Mouse (Mus musculus): ENCODE results near the gene Acad10. TPM values are rescaled to one million over a fixed set of nuclear protein-coding genes. Genes with fewer than 3 reads are reported as not detected.

Acad10 gene
- polyA plus RNA-seq, 1 experiment from 2014 or later: 2.3 TPM

DNA sequence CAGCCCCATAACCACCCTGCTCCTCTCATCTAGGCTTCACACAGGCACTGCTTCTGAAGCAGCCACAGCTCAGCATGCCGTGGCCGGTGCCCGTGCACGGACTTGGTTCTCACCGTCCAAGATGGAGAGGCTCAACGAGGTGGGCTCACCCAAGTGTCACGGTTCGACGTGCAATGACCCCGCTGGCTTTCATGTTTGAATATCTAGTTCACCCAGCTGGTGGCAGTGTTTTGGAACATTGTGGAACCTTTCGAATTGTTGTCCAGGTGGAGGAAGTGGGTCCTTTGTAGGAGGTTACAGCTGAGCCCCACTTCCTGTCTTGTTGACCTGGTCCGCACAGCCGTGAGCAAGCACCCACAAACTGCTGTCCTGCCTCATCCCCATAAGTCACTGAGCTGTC, 86.2 kb downstream of the Acad10 start:
- no peaks in the 10 kb centered on the region for H3K9me3 ChIP-seq
- no peak overlapping the region for H3K4me2 ChIP-seq (replicated peaks)
- no peaks in the 10 kb centered on the region for H3K4me1 ChIP-seq
- WGBS: 93% methylated on average over 13 of the region's 13 CpGs
- no peak overlapping the region for H3K27ac ChIP-seq
- peaks cover 97% of the 10 kb centered on the region for H3K36me3 ChIP-seq
- ATAC-seq (ENCODE audit: low FRiP score, low read depth): no peak
- H3K4me3 ChIP-seq: no peak overlapping the region
- no peak overlapping the region for H3K9ac ChIP-seq
- no peaks in the 10 kb centered on the region for H3K27me3 ChIP-seq

Other genes starting within 250 kb of the Acad10 start
- 1.8 and 2.5 TPM in 2 replicates for gene Tmem116, start 208.6 kb downstream of the Acad10 start, polyA plus RNA-seq (2015; fragmentation: Nextera tagmentation; extraction: Ambion mirVana)
- 158 and 161 TPM in 2 replicates for gene Erp29, start 208.0 kb downstream of the Acad10 start, polyA plus RNA-seq (2015; fragmentation: Nextera tagmentation; extraction: Ambion mirVana)
- gene Adam1b, start 157.1 kb downstream of the Acad10 start, polyA plus RNA-seq (2015; fragmentation: Nextera tagmentation; extraction: Ambion mirVana): not detected in 2 replicates
- 2.1 TPM in 2 replicates for gene Adam1a, start 115.0 kb downstream of the Acad10 start, polyA plus RNA-seq (2015; fragmentation: Nextera tagmentation; extraction: Ambion mirVana)
- not detected in 2 replicates for gene Gm42878, start 115.0 kb downstream of the Acad10 start, polyA plus RNA-seq (2015; fragmentation: Nextera tagmentation; extraction: Ambion mirVana)
- gene Mapkapk5, start 114.6 kb downstream of the Acad10 start, polyA plus RNA-seq (2015; fragmentation: Nextera tagmentation; extraction: Ambion mirVana): 59.0 and 60.5 TPM in 2 replicates
- 255 and 260 TPM in 2 replicates for gene Aldh2, start 66.7 kb downstream of the Acad10 start, polyA plus RNA-seq (2015; fragmentation: Nextera tagmentation; extraction: Ambion mirVana)
- gene Acad12, start 41.6 kb downstream of the Acad10 start, polyA plus RNA-seq (2015; fragmentation: Nextera tagmentation; extraction: Ambion mirVana): 2.1 and 3.2 TPM in 2 replicates
- gene Brap, start within 50 bp of the Acad10 start, polyA plus RNA-seq (2015; fragmentation: Nextera tagmentation; extraction: Ambion mirVana): 43.2 and 43.9 TPM in 2 replicates
- gene Atxn2, start 50.8 kb upstream of the Acad10 start, polyA plus RNA-seq (2015; fragmentation: Nextera tagmentation; extraction: Ambion mirVana): 54.9 and 64.1 TPM in 2 replicates
- 11.7 and 12.5 TPM in 2 replicates for gene Sh2b3, start 177.1 kb upstream of the Acad10 start, polyA plus RNA-seq (2015; fragmentation: Nextera tagmentation; extraction: Ambion mirVana)
- 38.5 and 43.4 TPM in 2 replicates for gene Pheta1, start 188.5 kb upstream of the Acad10 start, polyA plus RNA-seq (2015; fragmentation: Nextera tagmentation; extraction: Ambion mirVana)

All from limb, embryonic 13.5 days (tissue).